Mouse (Mus musculus) G1E (cell line): ENCODE results near the gene Ahcyl2. TPM values are rescaled to one million over a fixed set of nuclear protein-coding genes. Genes with fewer than 3 reads are reported as not detected.

Source experiments
- ATAC-seq: 2 replicates; pipeline ENCODE4 v1.8.0; 2016; ENCODE audit warnings: mild to moderate bottlenecking; ENCODE audit not compliant: insufficient number of reproducible peaks, poor library complexity, low FRiP score, severe bottlenecking; ENCODE audit errors: extremely low read depth
- DNase-seq: peaks from one replicate; pipeline ENCODE4 v3.0.0; 2012; ENCODE audit warnings: low spot score
- H3K27me3 ChIP-seq: 2 replicates; pipeline ENCODE4 v1.6.1; 2012; ENCODE audit warnings: mild to moderate bottlenecking, low read length, inconsistent platforms; ENCODE audit not compliant: insufficient read depth
- H3K36me3 ChIP-seq: replicated peaks from 2 replicates; pipeline ENCODE3; 2012; ENCODE audit warnings: mild to moderate bottlenecking, inconsistent platforms
- H3K4me1 ChIP-seq: 2 replicates; pipeline ENCODE4 v1.6.1; 2012; ENCODE audit warnings: low read depth, low read length, inconsistent platforms, mixed read lengths; ENCODE audit not compliant: insufficient read depth
- H3K4me3 ChIP-seq: 2 replicates; pipeline ENCODE4 v1.5.1; 2012; ENCODE audit warnings: low read depth, mild to moderate bottlenecking, inconsistent platforms, low read length, moderate library complexity, mixed read lengths
- H3K9me3 ChIP-seq: replicated peaks from 2 replicates; pipeline ENCODE4 v1.6.1; 2012; ENCODE audit warnings: inconsistent platforms
- CTCF ChIP-seq: IDR thresholded peaks from 2 replicates; pipeline ENCODE4 v1.5.1; 2012; ENCODE audit warnings: low read depth, low read length, inconsistent platforms, mixed read lengths
- GATA1 ChIP-seq: IDR thresholded peaks from 2 replicates; pipeline ENCODE4 v1.6.1; 2012; ENCODE audit warnings: borderline replicate concordance, low read length, inconsistent platforms, mixed read lengths
- GATA2 ChIP-seq: IDR thresholded peaks from 2 replicates; pipeline ENCODE4 v1.6.1; 2012; ENCODE audit warnings: low read depth, low read length, inconsistent platforms, borderline replicate concordance
- POLR2AphosphoS5 ChIP-seq: IDR thresholded peaks from 2 replicates; pipeline ENCODE4 v1.6.1; 2012; ENCODE audit warnings: low read depth, low read length, inconsistent platforms; ENCODE audit not compliant: insufficient replicate concordance
- TAL1 ChIP-seq: conservative IDR thresholded peaks from 2 replicates; pipeline ENCODE4 v1.6.1; 2012; ENCODE audit warnings: low read depth, low read length, inconsistent platforms, mixed read lengths
- polyA plus RNA-seq: library from polyadenylated mRNA; stranded (reverse); fragments of >175 nt; gene quantifications from 2 replicates; pipeline ENCODE4 v1.2.3, GENCODE M21; 2012
- total RNA-seq, 2 experiments: library from RNA; stranded (forward) in 1 of 2; stranded (reverse) in 1 of 2; fragments of 200-1000 nt in 1 of 2; fragments of >200 nt in 1 of 2; fragmentation: Nextera tagmentation in 1 of 2; gene quantifications; 2 replicates each; pipeline ENCODE4 v1.2.3; 2014 to 2017

Gene Ahcyl2
- total and polyA plus RNA-seq, 3 experiments = 21.7 to 81.5 (median 45.0) TPM

GRCm38 (mm10) chr6:29866935-29867724, 99.3 kb downstream of the Ahcyl2 start:
- DNase-seq (no peak), ATAC-seq (no peak)
- Histone ChIP-seq H3K4me1 (0 out of 2 replicates have a peak, but pooled peaks cover 2% of the 10 kb centered on the region), H3K4me3 (no peak overlapping the region), H3K9me3 (peaks cover 9% of the 10 kb centered on the region), H3K36me3 (peaks cover 42% of the 10 kb centered on the region), H3K27me3 (no peaks in the 10 kb centered on the region)
- TF ChIP-seq CTCF (no peak), POLR2AphosphoS5 (no peak), GATA1 (no peak), GATA2 (no peak), TAL1 (no peak)

DNA sequence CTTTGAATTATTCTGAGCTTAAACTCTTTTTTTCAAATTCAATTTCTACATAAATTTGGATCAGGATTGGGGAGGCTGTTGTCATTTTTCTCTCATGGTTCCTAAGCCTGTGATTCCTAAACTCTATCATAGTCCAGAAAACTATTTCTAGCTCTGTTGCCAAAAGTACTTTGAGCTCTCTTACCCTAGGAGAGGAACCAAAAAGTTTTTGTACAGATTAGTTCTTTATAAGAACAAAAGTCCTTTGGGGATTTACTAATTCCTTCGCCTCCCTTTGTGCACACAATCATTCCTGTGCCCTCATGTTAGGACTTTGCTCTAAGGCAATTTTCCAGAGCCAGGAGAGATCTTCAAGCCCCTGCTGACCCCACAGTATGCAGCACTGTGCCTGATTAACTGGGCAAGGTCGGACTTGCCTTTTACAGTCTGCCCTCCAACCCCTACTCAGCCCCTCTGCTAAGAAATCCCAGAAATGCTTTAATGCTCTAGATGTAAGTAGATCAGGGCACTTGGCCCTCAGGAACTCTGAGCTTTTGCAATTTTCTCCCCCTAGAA, 100.6 kb downstream of the Ahcyl2 start:
- Histone ChIP-seq H3K9me3 (peaks cover 3% of the 10 kb centered on the region; the same call in 1 of the 2 replicates), H3K4me3 (no peak overlapping the region), H3K4me1 (0 out of 2 replicates have a peak, but pooled peaks cover 2% of the 10 kb centered on the region), H3K27me3 (no peaks in the 10 kb centered on the region), H3K36me3 (peaks cover 41% of the 10 kb centered on the region)
- ATAC-seq (no peak), DNase-seq (no peak)
- TF ChIP-seq POLR2AphosphoS5 (no peak), GATA2 (no peak), TAL1 (no peak), CTCF (no peak)

- H3K27me3 ChIP-seq = no peaks in the 10 kb centered on the region
- ATAC-seq (no peak), DNase-seq (no peak)
- H3K9me3 ChIP-seq = peaks cover under 1% of the 10 kb centered on the region; the same call in 1 of the 2 replicates
- H3K36me3 ChIP-seq = peaks cover 54% of the 10 kb centered on the region
- H3K4me3 ChIP-seq = no peak overlapping the region
- no peak for TF ChIP-seq GATA1
- no peak for TF ChIP-seq CTCF
- no peak for TF ChIP-seq GATA2
- no peak for TF ChIP-seq POLR2AphosphoS5
- TF ChIP-seq TAL1 = no peak
- H3K4me1 ChIP-seq = no peaks in the 10 kb centered on the region
Observed at GRCm38 (mm10) chr6:29873654-29874053, 105.8 kb downstream of the Ahcyl2 start.

- H3K36me3 ChIP-seq = peaks cover 57% of the 10 kb centered on the region
- H3K4me1 ChIP-seq = no peaks in the 10 kb centered on the region
- TF ChIP-seq GATA2 = no peak
- no peak for TF ChIP-seq POLR2AphosphoS5
- no peak for TF ChIP-seq CTCF
- no peak for TF ChIP-seq GATA1
- TF ChIP-seq TAL1 = no peak
- H3K4me3 ChIP-seq = no peak overlapping the region
- H3K9me3 ChIP-seq = no peaks in the 10 kb centered on the region
- ATAC-seq (no peak), DNase-seq (no peak)
- H3K27me3 ChIP-seq = no peaks in the 10 kb centered on the region
Observed at GRCm38 (mm10) chr6:29875576-29875975, 107.8 kb downstream of the Ahcyl2 start.

GRCm38 (mm10) chr6:29876782-29877181, 109.0 kb downstream of the Ahcyl2 start:
- Histone ChIP-seq H3K4me1 (no peaks in the 10 kb centered on the region), H3K27me3 (no peaks in the 10 kb centered on the region), H3K9me3 (no peaks in the 10 kb centered on the region), H3K4me3 (no peak overlapping the region), H3K36me3 (peaks cover 55% of the 10 kb centered on the region)
- TF ChIP-seq TAL1 (no peak), CTCF (no peak), POLR2AphosphoS5 (no peak), GATA1 (no peak), GATA2 (no peak)
- DNase-seq (no peak), ATAC-seq (no peak)

GRCm38 (mm10) chr6:29879579-29879978, 111.8 kb downstream of the Ahcyl2 start:
- Histone ChIP-seq H3K9me3 (no peaks in the 10 kb centered on the region), H3K36me3 (peaks cover 57% of the 10 kb centered on the region), H3K4me1 (no peaks in the 10 kb centered on the region), H3K27me3 (no peaks in the 10 kb centered on the region), H3K4me3 (no peak overlapping the region)
- no peak for DNase-seq
- ATAC-seq = no peak
- TF ChIP-seq GATA1 (no peak), POLR2AphosphoS5 (no peak), CTCF (no peak), TAL1 (no peak), GATA2 (no peak)
